Comparison of ENCODE assay signal across 12 mouse cellular contexts in the genomic region with DNA sequence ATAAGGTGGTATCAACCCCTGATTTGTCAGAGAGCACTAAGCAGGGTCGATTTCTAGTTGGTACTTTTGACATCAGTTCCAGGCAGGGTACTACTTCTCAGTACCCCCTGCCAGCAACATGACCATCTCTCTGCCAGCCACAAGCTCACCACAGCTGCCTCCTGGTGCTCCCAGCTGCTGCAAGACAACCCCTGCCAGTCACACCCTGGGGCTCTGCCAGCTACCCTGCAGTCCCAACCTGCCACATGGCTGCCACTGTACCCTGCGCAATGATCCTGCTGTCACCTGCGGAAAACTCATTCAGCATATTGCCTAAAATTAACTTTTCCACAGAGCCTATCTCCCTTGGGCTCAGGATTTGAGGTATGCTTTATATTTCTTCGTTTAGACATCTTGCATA.
DNase-seq lines count a peak whose midpoint lies in the region.
"Had no signal": no experiment of that assay in that cellular context is flagged by ENCODE, and none has a peak within 500 bp of the region (broad histone marks: within the 10 kb centered on the region; RNA-seq: fewer than 3 reads in every experiment).

No protein-coding gene starts in this region.

- intact Hi-C loops in left cerebral cortex, postnatal 4 days (cut with DNase I), result no loop called here

- DNase-seq in cerebellum, postnatal 10 days, result peak; percentile 95 to 97
- no peak for DNase-seq in cerebellum, adult 8-10 months
- DNase-seq in left cerebral cortex, postnatal 4 days, result peak; percentile 93
- DNase-seq in left cerebral cortex, adult 9 months (ENCODE audit: low spot score in 2 of 2), result no peak
- DNase-seq in cerebellum, postnatal 36 days, result peak; percentile 10 to 31
- DNase-seq in gastrocnemius, postnatal 4 days (ENCODE audit: low spot score in 2 of 2), result peak; percentile 20 to 51
- DNase-seq in right cerebral cortex, postnatal 25 days, result no peak
- no peak for DNase-seq in left cerebral cortex, adult 18-20 months (ENCODE audit: low spot score in 2 of 2)
- DNase-seq: heart, postnatal 14 days; lung, embryonic 14.5 days; spleen, adult 18-20 months; thymus, postnatal 14 days had no signal

Comparison
In these comparisons a context has a peak if more than half of its experiments do, and no peak if none do; other contexts are left out.
1. DNase-seq: peak in cerebellum, postnatal 10 days (2 of 2), left cerebral cortex, postnatal 4 days (single experiment), cerebellum, postnatal 36 days (2 of 2) and gastrocnemius, postnatal 4 days (2 of 2); none in cerebellum, adult 8-10 months (single experiment), left cerebral cortex, adult 9 months (0 of 2), right cerebral cortex, postnatal 25 days (single experiment) and left cerebral cortex, adult 18-20 months (0 of 2).